Mouse (Mus musculus): Measurements from ENCODE around the gene Utp18. TPM values are rescaled to one million over a fixed set of nuclear protein-coding genes. Genes with fewer than 3 reads are reported as not detected.
"Not testable (repeated sequence)": the region's sequence is repeated elsewhere in the genome, so short reads cannot be mapped to it uniquely, and the experiment has no call there.

Gene Utp18
- polyA plus RNA-seq (2016; fragmentation: Nextera tagmentation; extraction: Ambion mirVana) = 38.6 and 38.8 TPM in 2 replicates

DNA sequence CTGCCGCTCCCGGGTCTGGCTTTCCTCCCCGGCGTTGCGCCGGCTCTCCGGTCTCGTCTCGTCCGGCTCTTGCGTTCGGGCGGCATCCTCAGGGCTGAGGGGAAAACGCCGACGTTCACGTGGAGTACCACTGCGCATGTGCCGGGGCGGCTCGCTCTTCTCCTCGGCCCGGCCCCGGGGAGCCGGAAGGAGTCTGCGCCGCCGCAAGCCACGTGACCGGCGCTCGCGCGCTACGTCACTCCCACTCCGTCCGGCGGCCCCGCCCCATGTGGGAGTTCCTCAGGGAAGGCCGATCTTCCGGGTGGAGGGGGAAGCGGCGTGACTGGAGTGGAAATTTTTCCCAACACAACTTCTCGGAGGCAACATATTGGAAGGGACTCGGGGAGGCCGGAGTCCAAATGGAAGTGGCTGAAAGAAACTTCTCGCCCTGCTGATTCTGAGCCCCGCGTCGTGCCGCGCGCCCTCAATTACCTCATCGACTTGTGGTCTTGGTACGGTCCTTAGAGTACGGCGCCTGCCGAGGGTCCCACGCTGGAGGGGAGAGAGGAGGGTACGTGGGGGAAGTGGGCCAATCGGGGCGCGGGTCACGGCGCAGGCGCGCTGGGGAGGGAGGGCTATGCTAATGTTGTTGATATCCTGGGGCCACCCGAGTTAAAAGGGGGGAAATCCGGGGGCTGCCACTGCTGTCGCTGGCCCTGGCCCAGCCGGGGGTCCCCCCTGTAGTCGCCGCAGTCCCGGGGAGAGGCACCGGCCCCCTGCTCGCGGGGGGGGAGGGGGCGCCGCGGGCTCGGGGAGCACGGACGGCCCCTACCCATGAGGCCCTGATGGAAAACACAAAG is at the start of gene Utp18, which contains the start of gene Mbtd1:
Gene Utp18, minus strand, starts transcription at position 195 of the 839 bp plus-strand sequence.
Gene Mbtd1, plus strand, starts transcription at position 281 of the 839 bp plus-strand sequence.
- H3K9me3 ChIP-seq = no peaks in the 10 kb centered on the region
- DNase-seq (ENCODE audit: extremely low spot score, low spot score) = peak; percentile 97
- H3K27ac ChIP-seq = peak within 1 kb of the TSS; percentile 98
- H3K4me1 ChIP-seq = peaks cover 31% of the 10 kb centered on the region
- H3K27me3 ChIP-seq (ENCODE audit: poor library complexity, severe bottlenecking) = no peaks in the 10 kb centered on the region
- H3K36me3 ChIP-seq (replicated peaks) = peaks cover 50% of the 10 kb centered on the region
- H3K4me3 ChIP-seq = peak within 1 kb of the TSS; percentile 96
- WGBS = 1% methylated on average over 81 of the region's 83 CpGs

DNA sequence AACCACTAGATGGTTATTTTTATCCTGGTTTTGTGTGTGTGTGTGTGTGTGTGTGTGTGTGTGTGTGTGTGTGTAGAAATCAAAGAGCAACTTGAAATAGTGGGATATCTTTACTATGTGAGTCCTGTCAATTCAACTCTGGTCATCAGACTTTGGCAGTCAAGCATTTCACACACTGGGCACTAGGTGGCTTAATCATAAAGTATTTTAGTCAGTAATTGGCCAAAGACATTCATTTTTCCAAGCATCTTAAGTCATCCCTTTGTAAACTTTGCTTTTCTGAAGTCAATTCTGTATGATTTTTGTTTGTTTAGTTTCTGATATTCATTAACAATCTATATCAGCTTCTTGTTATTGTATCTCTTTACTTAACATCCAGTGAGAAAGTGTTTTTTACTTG is 43.5 kb upstream of the Utp18 start:
- H3K4me3 ChIP-seq = no peak overlapping the region
- DNase-seq (ENCODE audit: extremely low spot score, low spot score) = no peak
- H3K27me3 ChIP-seq (ENCODE audit: poor library complexity, severe bottlenecking) = no peaks in the 10 kb centered on the region
- peaks cover 99% of the 10 kb centered on the region for H3K36me3 ChIP-seq (replicated peaks)
- H3K4me1 ChIP-seq = no peaks in the 10 kb centered on the region
- no peak overlapping the region for H3K27ac ChIP-seq
- no peaks in the 10 kb centered on the region for H3K9me3 ChIP-seq

DNA sequence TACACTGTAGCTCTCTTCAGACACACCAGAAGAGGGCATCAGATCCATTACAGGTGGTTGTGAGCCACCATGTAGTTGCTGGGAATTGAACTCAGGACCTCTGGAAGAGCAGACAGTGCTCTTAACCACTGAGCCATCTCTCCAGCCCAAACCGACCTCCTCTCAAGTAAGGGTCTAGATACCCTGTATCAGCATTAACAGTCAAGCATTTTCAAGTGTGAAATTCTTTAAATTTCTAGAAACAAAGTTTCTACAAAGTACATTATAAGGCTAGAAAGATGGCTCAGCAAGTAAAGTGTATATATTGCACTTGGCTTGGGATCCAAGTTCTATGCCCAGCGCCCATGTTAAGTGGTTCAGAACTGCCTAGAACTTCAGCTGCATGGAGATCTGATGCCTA is 29.5 kb upstream of the Utp18 start:
- H3K27me3 ChIP-seq (ENCODE audit: poor library complexity, severe bottlenecking); H3K4me3 ChIP-seq; H3K4me1 ChIP-seq; H3K27ac ChIP-seq; DNase-seq (ENCODE audit: extremely low spot score, low spot score); H3K9me3 ChIP-seq: not testable (repeated sequence)
- peaks cover 99% of the 10 kb centered on the region for H3K36me3 ChIP-seq (replicated peaks)
- 95% methylated on average over 2 of the region's 2 CpGs for WGBS

DNA sequence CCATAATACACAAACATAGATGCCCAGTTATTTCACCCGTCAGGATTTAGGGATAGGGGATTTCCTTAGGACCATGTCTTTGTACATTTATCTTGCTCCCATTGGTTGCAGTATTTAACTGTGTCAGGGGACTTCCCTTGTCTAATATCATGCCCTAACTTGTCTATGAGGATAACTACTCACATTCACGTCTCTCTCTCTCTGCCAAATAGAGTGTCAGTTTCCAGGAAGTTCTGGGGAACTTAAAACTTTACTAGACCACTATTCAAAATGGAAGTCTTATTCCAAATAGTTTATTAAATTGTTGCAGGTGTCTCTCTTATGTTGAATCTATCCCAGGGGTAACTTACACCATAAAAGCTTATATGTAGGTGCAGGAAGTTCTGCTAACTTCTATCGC is 26.0 kb upstream of the Utp18 start:
- H3K4me1 ChIP-seq = no peaks in the 10 kb centered on the region
- DNase-seq (ENCODE audit: extremely low spot score, low spot score) = no peak
- H3K4me3 ChIP-seq = no peak overlapping the region
- H3K36me3 ChIP-seq (replicated peaks) = peaks cover 99% of the 10 kb centered on the region
- 93% methylated on average over 3 of the region's 3 CpGs for WGBS
- H3K27me3 ChIP-seq (ENCODE audit: poor library complexity, severe bottlenecking) = no peaks in the 10 kb centered on the region
- H3K9me3 ChIP-seq = no peaks in the 10 kb centered on the region
- no peak overlapping the region for H3K27ac ChIP-seq

DNA sequence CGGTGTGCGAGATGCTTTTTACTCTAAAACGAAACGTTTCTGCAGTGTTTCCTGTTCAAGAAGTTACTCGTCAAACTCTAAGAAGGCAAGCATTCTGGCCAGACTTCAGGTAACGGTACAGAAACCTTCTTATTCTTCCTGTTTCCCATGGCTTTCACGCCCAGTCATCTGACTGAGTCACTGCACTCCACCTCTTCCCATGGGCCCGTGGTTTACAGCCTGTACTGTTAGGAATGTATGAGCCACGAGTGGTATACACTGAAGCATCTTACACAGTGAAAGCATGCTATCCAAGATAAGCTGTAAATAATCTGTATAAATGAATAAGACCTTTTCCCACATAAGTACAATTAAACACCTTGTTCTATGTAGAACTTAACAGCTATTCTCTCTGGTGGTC is 23.3 kb upstream of the Utp18 start:
- WGBS = 93% methylated on average over 9 of the region's 9 CpGs
- peaks cover 97% of the 10 kb centered on the region for H3K36me3 ChIP-seq (replicated peaks)
- H3K9me3 ChIP-seq = no peaks in the 10 kb centered on the region
- H3K4me3 ChIP-seq = no peak overlapping the region
- no peak for DNase-seq (ENCODE audit: extremely low spot score, low spot score)
- H3K4me1 ChIP-seq = no peaks in the 10 kb centered on the region
- H3K27ac ChIP-seq = no peak overlapping the region
- no peaks in the 10 kb centered on the region for H3K27me3 ChIP-seq (ENCODE audit: poor library complexity, severe bottlenecking)

DNA sequence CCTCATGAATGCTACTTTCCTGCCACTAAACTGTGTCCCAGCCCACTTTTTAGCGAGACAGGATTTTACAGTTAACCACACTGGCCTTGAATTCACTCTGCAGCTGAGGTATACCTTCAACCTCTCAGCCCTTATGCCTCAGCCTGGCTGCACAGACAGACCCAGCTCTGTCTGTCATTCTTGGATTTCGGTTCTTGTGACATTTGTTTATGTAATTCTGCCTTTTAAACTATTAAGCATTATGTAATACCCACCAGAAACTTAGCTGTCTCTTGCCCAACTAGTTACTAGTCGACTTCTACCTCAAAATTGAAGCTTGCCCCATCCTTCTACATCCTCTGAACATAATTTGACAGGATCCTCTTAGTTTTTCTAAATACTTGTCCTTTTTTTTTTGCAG is 22.3 kb upstream of the Utp18 start:
- no peak overlapping the region for H3K4me3 ChIP-seq
- H3K27me3 ChIP-seq (ENCODE audit: poor library complexity, severe bottlenecking) = no peaks in the 10 kb centered on the region
- H3K4me1 ChIP-seq = no peaks in the 10 kb centered on the region
- no peak overlapping the region for H3K27ac ChIP-seq
- no peaks in the 10 kb centered on the region for H3K9me3 ChIP-seq
- H3K36me3 ChIP-seq (replicated peaks) = peaks cover 94% of the 10 kb centered on the region
- WGBS = 92% methylated on average over 3 of the region's 3 CpGs
- DNase-seq (ENCODE audit: extremely low spot score, low spot score) = no peak

DNA sequence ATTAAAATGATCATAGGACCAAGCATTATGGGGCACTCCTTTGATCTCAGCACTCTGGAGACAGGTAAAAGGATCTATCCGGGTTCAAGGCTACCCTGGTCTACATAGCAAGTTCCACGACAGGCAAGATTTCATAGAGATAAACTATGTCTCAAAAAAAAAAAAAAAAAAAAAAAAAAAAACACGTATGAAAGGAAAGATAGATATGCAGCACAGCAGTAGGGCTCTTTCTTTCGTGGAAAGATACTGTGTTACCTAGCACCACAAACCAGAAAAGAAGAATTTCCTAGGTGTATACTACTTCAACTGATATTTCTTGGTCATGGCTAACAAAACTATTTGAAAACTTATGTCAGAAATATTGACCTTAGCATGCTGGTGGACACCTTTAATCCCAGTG is 21.3 kb upstream of the Utp18 start:
- Histone ChIP-seq H3K4me1 (no peaks in the 10 kb centered on the region), H3K27me3 (ENCODE audit: poor library complexity, severe bottlenecking) (no peaks in the 10 kb centered on the region), H3K36me3 (replicated peaks) (peaks cover 86% of the 10 kb centered on the region), H3K9me3 (no peaks in the 10 kb centered on the region), H3K27ac (no peak overlapping the region), H3K4me3 (no peak overlapping the region)
- 86% methylated on average over 4 of the region's 4 CpGs for WGBS
- no peak for DNase-seq (ENCODE audit: extremely low spot score, low spot score)

DNA sequence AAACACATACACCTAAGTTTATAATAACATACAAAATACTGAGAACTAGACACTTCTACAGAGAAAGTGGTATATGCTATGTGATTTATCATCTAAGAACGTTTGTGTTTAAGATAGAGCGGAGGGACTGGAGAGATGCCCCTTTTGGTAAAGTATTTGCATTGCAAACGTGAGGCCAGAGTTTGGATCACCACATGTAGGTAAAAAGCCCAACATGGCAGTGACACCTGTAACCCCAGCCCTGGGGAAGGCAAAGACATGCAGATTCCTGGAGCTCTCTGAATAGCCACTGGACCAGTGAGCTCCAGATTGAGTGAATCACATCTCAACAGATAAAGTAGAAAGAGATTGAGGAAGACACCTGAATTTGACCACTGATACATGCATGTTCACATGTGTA is 12.2 kb upstream of the Utp18 start:
- no peaks in the 10 kb centered on the region for H3K4me1 ChIP-seq
- H3K4me3 ChIP-seq = no peak overlapping the region
- peaks cover 69% of the 10 kb centered on the region for H3K36me3 ChIP-seq (replicated peaks)
- no peak overlapping the region for H3K27ac ChIP-seq
- 93% methylated on average over 3 of the region's 3 CpGs for WGBS
- H3K9me3 ChIP-seq = no peaks in the 10 kb centered on the region
- no peak for DNase-seq (ENCODE audit: extremely low spot score, low spot score)
- H3K27me3 ChIP-seq (ENCODE audit: poor library complexity, severe bottlenecking) = no peaks in the 10 kb centered on the region

DNA sequence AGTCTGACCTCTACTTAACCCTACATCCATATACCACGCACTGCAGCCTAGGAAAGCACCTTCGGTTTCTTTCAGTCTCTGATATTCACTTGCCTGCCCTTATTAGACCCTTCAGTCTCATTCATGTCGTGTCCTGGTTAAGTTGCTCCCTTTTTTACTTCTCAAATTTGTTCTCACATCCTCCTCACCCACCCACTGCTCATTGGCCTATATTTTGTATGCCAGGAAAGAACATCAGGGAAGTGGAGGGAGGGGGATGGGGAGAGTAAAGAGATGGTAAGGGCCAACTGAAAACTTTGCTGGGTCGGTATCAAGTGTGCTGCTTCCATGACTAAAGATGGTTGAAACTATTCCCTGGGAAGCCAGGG is 1.5 kb upstream of the Utp18 start:
- Histone ChIP-seq H3K27me3 (ENCODE audit: poor library complexity, severe bottlenecking) (no peaks in the 10 kb centered on the region), H3K27ac (peak overlapping the region; percentile 98), H3K4me3 (peak overlapping the region; percentile 96), H3K36me3 (replicated peaks) (peaks cover 50% of the 10 kb centered on the region), H3K4me1 (peaks cover 31% of the 10 kb centered on the region), H3K9me3 (no peaks in the 10 kb centered on the region)
- 11% methylated on average over 4 of the region's 4 CpGs for WGBS
- DNase-seq (ENCODE audit: extremely low spot score, low spot score) = peak; percentile 16

DNA sequence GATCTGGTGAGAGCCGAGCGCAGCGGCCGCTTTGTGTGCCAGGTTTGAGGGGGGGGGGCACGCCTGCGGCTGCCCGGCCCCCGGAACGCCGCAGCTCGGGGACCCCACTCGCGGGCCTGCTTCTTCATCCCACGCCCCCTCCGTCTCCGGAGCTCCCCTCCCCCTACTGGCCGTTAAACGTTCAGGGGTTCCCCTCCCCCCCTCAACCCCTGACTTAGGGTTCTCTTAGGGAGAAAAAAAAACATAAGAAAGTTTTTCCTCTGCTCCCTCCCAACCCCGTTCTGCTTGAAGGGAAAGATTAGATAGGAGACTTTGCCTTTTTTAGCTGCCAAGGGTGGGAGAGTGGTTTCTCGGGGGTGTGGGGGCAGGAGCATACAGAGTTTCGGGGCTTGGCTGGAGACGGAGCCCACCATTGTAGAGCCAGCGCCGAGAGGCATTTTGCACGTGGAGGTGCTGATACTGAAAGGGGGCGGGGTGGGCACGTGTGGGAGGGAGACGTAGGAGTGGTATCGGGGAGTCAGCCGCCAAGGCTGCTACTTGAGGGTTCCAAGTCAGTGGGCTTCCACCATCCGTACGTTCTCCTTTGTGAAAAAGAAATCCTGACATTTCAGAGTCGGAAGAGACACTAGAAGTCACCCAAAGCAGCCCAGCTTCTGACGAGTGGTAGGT is 979 bp upstream of the Utp18 start:
- Histone ChIP-seq H3K27me3 (ENCODE audit: poor library complexity, severe bottlenecking) (no peaks in the 10 kb centered on the region), H3K27ac (peak overlapping the region; percentile 98), H3K9me3 (no peaks in the 10 kb centered on the region), H3K4me1 (peaks cover 31% of the 10 kb centered on the region), H3K4me3 (peak overlapping the region; percentile 96), H3K36me3 (replicated peaks) (peaks cover 50% of the 10 kb centered on the region)
- peak; percentile 49 for DNase-seq (ENCODE audit: extremely low spot score, low spot score)
- WGBS = under 1% methylated on average over 34 of the region's 34 CpGs

DNA sequence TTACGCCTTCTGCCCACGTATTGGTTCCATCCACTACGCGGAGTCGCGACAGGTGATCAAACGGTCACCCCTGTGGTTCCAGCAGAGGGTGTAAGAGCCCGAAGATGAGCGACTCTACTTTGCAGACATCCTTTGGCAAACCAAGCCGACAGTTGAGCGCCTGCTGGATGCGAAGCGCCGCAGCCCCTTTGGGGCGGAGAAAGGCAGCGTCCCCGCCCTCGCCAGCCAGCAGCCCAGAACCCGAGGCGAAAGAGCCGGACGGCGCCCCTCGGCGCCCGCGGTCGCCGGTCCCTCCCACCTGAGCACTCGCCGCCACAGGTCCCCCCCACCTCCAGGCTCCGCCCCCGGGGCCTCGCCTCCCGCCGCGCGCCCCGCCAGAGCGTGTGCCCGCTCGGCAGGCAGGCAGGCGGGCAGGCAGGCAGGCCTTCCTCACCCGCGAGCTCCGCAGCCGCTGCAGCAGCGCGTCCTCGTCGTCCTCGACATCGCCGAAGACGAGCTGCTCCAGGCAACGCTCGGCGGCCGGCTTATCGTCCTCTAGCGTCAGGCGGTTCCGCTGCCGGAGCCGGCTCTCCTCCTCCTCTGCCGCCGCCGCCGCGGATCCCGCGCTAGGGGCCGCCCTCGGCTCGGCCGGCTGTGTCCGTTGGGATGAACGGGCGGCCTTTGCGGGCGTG is 530 bp downstream of the Utp18 start:
- no peak for DNase-seq (ENCODE audit: extremely low spot score, low spot score)

DNA sequence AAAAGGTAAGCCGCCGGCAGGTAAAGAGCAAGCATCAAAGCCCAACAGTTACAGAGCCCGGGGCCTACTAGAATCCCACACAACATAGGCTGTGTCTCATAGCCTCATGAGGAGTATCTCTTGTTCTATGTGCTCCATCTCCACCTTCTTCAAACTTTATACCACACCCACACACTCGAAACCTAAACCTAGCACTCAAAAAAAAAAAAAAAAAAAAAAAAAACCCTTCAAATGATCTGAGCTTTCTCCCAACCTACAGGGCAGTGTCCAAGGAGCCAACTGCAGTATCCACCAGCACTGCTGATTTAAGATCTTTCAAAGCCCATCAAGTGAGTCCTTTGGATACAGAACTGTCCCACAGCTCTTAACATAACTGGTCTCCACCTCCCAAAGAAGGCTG is 1.5 kb downstream of the Utp18 start:
- Histone ChIP-seq H3K4me3 (peak overlapping the region; percentile 96), H3K36me3 (replicated peaks) (peaks cover 51% of the 10 kb centered on the region), H3K9me3 (no peaks in the 10 kb centered on the region), H3K4me1 (peaks cover 31% of the 10 kb centered on the region), H3K27ac (no peak overlapping the region), H3K27me3 (ENCODE audit: poor library complexity, severe bottlenecking) (no peaks in the 10 kb centered on the region)
- WGBS = 89% methylated on average over 4 of the region's 4 CpGs
- DNase-seq (ENCODE audit: extremely low spot score, low spot score) = no peak

More for the DNA sequence above, 530 bp downstream of the Utp18 start:
- H3K4me1 ChIP-seq = peaks cover 31% of the 10 kb centered on the region
- H3K27me3 ChIP-seq (ENCODE audit: poor library complexity, severe bottlenecking) = no peaks in the 10 kb centered on the region
- H3K27ac ChIP-seq = peak overlapping the region; percentile 98
- H3K36me3 ChIP-seq (replicated peaks) = peaks cover 51% of the 10 kb centered on the region
- no peaks in the 10 kb centered on the region for H3K9me3 ChIP-seq
- WGBS = under 1% methylated on average over 80 of the region's 81 CpGs
- peak overlapping the region; percentile 96 for H3K4me3 ChIP-seq

DNA sequence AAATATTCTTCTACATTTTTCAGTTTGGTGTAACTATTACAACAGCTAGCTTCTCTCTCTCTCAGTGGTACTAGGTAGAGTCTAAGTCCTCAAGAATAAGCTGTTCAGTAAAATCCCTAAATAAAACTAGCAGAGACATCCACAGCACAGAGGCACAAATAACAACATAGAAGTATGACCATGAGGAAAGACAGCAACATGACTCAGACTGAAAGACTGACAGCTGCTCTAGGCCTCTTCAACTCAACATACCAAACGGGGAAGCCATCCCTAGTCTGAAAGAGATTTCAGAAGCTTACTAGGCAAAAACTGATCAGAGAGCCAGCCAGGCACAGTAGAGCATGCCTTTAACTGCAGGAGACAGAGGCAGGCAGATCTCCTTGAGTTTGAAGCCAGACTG is 22.9 kb downstream of the Utp18 start:
- H3K4me3 ChIP-seq = no peak overlapping the region
- DNase-seq (ENCODE audit: extremely low spot score, low spot score) = no peak
- peaks cover 82% of the 10 kb centered on the region for H3K36me3 ChIP-seq (replicated peaks)
- no peaks in the 10 kb centered on the region for H3K27me3 ChIP-seq (ENCODE audit: poor library complexity, severe bottlenecking)
- 92% methylated on average over 1 of the region's 1 CpGs for WGBS
- no peak overlapping the region for H3K27ac ChIP-seq
- H3K4me1 ChIP-seq = no peaks in the 10 kb centered on the region
- no peaks in the 10 kb centered on the region for H3K9me3 ChIP-seq

Measured in forebrain, embryonic 10.5 days (tissue).